Mouse (Mus musculus) activated CD4-positive, CD25-positive, alpha-beta regulatory T cell, adult 4 months (primary cell): ENCODE measurements around the gene Ppp1r7. TPM values are rescaled to one million over a fixed set of nuclear protein-coding genes. Genes with fewer than 3 reads are reported as not detected.
"Not testable (repeated sequence)": the region's sequence is repeated elsewhere in the genome, so short reads cannot be mapped to it uniquely, and the experiment has no call there.

Experiments
- ATAC-seq: one replicate; pipeline ENCODE4 v1.8.0; 2017
- polyA plus RNA-seq, 2 experiments: library from polyadenylated mRNA; unstranded; fragments of 100-300 nt; shearing (Covaris generic); gene quantifications; one replicate each; pipeline ENCODE4 v1.2.1; 2017

Gene Ppp1r7
- polyA plus RNA-seq = 10 to 100 TPM; 68.9 to 74.5 TPM

DNA sequence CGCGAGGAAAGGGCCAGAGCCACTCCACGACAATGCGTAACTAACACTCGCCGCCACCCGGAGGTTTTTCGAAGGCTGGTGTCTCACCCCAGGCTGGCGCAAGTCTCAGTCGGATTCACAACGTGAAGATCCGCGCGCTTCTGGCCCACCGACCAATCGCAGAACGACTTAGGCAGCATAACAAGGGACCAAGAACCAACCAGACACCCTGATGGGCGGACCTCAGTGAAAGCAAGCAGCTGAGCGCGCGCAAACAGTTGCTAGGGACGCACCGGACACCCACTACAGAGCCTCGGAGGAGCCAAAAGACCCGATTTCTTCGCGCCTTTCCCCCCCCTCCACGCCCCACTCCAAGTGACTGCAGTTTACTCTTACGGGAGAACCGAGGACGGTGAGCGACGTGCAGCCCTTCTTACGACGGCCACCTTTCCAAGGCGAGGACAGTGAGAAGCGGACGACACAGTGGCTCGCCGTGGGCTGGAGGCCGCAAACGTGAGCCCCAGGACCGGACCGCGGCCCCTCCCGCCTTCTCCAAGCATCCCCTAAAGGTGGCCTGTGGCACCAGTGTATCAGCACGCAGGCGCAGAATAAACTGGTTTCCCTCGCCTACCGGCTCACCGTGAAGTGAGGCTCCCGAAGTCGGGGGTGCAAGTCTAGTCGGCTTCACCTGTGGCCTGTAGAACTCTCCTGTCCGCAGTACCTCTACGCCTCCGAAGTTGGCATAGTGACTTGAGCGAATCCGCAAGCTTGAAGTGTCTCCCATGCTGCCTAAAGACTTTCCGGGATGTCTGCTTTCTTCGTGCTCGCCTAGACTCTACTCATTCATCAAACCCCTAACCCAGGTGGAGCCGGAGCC is at the start of gene Ppp1r7, which contains the start of gene Pask:
TSS of gene Ppp1r7 (plus strand) at position 207 of the 856 bp plus-strand sequence.
TSS of gene Pask (minus strand) at position 835 of the 856 bp plus-strand sequence.
- peak; percentile 87 for ATAC-seq

GRCm38 (mm10) chr1:93294491-93294890 is 48.2 kb upstream of the Ppp1r7 start:
- not testable (repeated sequence) for ATAC-seq

DNA sequence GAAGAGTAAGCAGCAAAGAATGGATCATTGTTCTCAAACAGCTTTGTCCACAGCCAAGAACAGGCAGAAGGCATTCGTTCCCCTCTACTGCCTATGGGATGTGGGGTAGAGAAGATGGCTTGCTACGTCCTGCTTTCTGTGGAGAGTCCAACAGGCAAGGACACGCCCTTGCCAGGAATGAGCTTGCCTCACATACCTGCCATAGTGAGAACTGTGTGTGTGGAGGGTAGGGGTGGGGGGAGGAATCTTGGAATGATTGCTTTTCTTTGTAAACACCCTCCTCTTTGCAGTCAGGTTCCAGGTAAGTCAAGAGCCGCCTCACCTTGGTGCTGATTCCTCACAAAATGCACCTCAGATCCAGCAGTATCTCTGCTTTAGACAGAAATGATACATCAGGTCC is 42.9 kb upstream of the Ppp1r7 start:
- no peak for ATAC-seq

DNA sequence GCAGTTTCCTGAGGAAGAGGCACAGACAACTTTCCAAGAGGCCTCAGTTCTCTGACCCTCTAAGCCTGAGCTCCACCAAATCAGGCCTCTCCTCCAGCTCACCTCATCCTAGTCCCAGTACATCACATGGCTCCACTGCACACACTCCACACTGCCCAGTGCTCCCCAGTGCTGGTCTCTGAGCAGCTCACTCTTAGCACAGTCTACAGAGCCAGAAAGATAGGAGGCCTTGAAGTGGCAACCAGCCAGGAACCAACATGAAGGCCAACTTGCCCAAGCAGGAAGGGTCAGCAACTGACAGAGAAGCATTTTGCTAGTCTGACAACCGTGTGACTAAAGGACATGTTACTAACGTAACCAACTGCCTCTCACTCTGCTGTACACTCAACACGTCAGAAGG is 42.1 kb upstream of the Ppp1r7 start:
- no peak for ATAC-seq

GRCm38 (mm10) chr1:93305581-93306337 is 36.9 kb upstream of the Ppp1r7 start, which contains the start of gene Mterf4:
Gene Mterf4, minus strand, starts transcription at chr1:93305915.
- peak; percentile 96 for ATAC-seq

DNA sequence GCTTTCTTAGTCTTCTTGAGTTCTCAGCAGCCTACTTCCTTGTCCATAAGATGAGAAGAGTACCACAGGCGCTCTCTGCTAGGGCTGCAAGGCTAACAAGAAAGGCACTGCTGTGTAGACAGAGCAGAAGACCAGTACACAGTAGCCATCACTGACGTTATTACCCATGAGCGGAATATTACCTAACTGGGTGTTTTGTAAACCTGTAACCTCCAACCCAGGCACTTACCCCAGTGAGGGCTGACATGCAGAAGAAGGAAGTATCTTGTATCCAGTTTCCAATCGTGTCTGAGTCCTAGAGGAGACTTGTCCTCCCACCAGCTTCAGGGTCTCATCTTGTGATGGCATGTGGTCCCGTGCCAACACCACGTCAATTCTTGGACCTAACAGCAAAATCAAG is 18.7 kb upstream of the Ppp1r7 start:
- ATAC-seq = no peak

- ATAC-seq = no peak
These were observed 16.2 kb upstream of the Ppp1r7 start for GRCm38 (mm10) chr1:93326446-93326845.

DNA sequence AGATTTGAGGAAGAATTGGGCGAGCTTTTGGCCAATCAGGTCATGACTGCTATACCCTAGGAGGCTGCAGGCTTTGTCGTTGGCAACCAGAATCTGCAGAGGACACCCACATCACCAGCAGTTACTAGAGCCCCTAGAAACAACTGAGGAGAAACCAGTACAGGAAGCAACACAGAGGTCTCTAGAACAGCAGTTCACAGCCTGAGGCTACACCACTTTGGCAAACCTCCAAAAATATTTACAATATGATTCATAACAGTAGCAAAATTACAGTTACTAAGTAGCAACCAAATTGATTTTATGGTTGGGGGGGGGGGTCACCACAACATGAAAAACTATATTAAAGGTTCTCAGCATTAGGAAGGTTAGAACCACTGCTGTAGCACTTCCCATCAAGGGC is 8.0 kb upstream of the Ppp1r7 start:
- no peak for ATAC-seq

GRCm38 (mm10) chr1:93343504-93344047 is 922 bp downstream of the Ppp1r7 start:
- ATAC-seq = peak; percentile 91

DNA sequence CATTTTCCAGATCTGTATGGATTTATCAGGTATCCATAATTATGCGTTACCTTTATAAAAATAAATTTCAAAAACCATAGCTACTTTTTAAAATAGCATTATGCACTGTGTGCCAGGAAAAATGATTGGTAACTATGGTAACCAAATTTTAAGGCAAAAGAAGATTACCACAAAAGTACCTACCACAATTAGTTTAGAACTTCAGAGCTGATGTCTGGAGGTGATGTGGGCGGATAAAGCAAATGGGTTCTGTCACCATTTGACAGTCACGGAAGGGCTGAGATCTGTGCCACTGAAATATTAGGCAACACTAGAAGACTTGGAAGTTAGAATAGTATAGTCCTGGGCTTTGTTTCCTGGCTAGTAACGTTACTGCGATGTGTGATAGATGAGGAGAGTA is 4.5 kb downstream of the Ppp1r7 start:
- ATAC-seq = no peak

GRCm38 (mm10) chr1:93349701-93350100 is 7.0 kb downstream of the Ppp1r7 start:
- no peak for ATAC-seq

GRCm38 (mm10) chr1:93352724-93353123 is 10.1 kb downstream of the Ppp1r7 start:
- no peak for ATAC-seq

DNA sequence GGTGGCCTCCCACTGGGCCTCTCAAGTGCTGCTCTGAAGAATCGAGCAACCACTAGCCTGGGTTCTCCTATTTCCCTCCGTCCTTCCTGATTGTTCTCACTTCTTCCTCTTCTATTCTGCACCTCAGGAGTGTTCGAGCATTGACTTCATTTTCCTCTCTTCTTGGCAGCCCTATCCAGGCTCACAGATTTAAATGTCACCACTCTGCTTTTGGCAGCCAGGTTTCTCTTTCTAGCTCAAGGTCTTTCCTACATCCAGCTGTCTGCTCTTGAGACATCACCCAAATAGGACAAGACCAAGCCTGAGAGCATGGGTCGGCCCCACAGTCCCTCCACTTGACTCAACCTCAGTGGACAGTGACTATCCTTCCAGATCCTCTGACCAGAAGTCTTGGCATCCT is 20.0 kb downstream of the Ppp1r7 start:
- no peak for ATAC-seq

- ATAC-seq = no peak
These were observed 23.0 kb downstream of the Ppp1r7 start for GRCm38 (mm10) chr1:93365641-93366040.

DNA sequence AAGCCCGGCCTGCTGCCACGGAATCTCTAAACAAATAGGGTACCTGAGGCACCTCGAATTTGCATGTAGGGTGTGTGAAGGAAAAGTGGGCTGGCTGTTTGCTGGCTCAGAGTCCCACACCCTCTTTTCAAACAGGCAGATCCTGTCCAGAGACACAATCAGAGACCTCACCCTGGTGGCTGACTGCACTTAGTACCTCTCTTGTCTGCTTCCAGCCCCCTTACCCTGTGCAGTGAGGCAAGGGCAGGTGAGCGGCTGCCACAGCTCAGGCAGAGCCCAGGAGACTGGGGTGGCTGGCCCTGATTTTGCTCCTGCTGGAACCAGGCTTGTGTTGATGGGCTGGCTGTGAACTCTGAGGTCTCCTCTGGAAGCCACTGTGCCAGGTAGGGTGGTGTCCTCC is 31.0 kb downstream of the Ppp1r7 start, which contains the start of gene Ano7:
TSS of gene Ano7 (plus strand) at position 266 of the 400 bp plus-strand sequence.
- no peak for ATAC-seq

GRCm38 (mm10) chr1:93377307-93377706 is 34.7 kb downstream of the Ppp1r7 start:
- no peak for ATAC-seq

GRCm38 (mm10) chr1:93379117-93379516 is 36.5 kb downstream of the Ppp1r7 start:
- no peak for ATAC-seq

- no peak for ATAC-seq
These were observed 44.5 kb downstream of the Ppp1r7 start for GRCm38 (mm10) chr1:93387198-93387597.

DNA sequence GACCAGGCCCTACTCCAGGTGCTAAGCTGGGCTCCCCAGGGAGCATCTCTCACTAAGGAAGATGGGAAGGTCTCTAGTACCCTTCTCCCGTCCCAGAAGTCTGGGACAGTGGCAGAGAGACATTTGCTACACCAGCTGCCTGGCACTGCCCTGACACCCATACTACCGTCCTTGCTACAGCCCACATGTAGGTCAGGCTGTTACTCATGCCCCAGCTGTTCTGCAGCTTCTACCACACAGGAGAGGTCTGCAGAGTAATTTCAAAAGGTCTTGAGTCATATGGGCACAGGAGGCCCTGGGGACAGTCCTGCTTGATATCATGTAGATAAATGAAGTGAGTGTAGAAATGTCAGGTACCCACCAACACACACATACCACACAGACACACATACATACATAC is 46.3 kb downstream of the Ppp1r7 start:
- ATAC-seq = no peak

GRCm38 (mm10) chr1:93401191-93402052 is 58.8 kb downstream of the Ppp1r7 start:
- peak; percentile 61 for ATAC-seq

DNA sequence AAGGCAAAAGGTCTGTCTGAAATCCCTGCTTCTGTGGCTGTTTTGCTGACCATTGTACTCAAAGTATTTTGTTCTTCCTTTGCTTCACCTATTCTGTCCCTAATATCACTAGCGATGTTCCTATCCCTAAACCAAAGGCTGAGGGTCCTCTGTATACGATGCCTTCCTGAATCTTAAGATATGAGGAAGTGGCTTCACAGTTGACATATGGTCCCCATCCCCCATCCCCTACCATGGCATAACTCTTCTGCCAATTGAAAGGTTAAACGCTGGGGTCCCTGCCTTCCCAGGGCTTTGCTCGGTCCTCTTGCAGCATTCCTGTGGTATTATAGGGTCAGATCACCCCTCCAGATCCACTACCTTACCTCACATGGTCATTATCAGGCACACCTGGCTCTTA is 60.7 kb downstream of the Ppp1r7 start:
- no peak for ATAC-seq
